Mouse (Mus musculus) forebrain, embryonic 14.5 days (tissue): ENCODE results near the gene Btbd2. TPM values are rescaled to one million over a fixed set of nuclear protein-coding genes. Genes with fewer than 3 reads are reported as not detected.

Experiments
- ATAC-seq: fragments of 200-750 bp; cut with Nextera tagmentation; 2 replicates; pipeline ENCODE4 v1.8.0; 2017; ENCODE audit warnings: mild to moderate bottlenecking, moderate library complexity
- DNase-seq: peaks from one replicate; pipeline ENCODE4 v3.0.0-alpha.2; 2015; ENCODE audit warnings: low spot score
- H3K27ac ChIP-seq: fragments of 300-500 bp; sonication (generic); 2 replicates; pipeline ENCODE4 v1.5.1; 2014; ENCODE audit warnings: low read depth, mild to moderate bottlenecking, control low read depth, low read length, moderate library complexity
- H3K27me3 ChIP-seq: fragments of 300-500 bp; sonication (generic); replicated peaks from 2 replicates; pipeline ENCODE4 v1.6.1; 2014; ENCODE audit warnings: low read length, control low read depth, mixed read lengths; ENCODE audit not compliant: control insufficient read depth, insufficient read depth
- H3K36me3 ChIP-seq: fragments of 300-500 bp; sonication (generic); 2 replicates; pipeline ENCODE4 v1.6.1; 2014; ENCODE audit warnings: low read length, control low read depth; ENCODE audit not compliant: control insufficient read depth, insufficient read depth
- H3K4me1 ChIP-seq: fragments of 300-500 bp; sonication (generic); 2 replicates; pipeline ENCODE4 v1.6.1; 2014; ENCODE audit warnings: antibody characterized with exemption, low read length, control low read depth; ENCODE audit not compliant: control insufficient read depth, insufficient read depth
- H3K4me2 ChIP-seq: fragments of 300-500 bp; sonication (generic); 2 replicates; pipeline ENCODE4 v1.6.1; 2014; ENCODE audit warnings: mild to moderate bottlenecking, control low read depth, low read length
- H3K4me3 ChIP-seq: fragments of 300-500 bp; sonication (generic); 2 replicates; pipeline ENCODE4 v1.5.1; 2014; ENCODE audit warnings: low read depth, low read length, control low read depth
- H3K9ac ChIP-seq: fragments of 300-500 bp; sonication (generic); 2 replicates; pipeline ENCODE4 v1.6.1; 2014; ENCODE audit warnings: mild to moderate bottlenecking, low read length, control low read depth, moderate library complexity
- H3K9me3 ChIP-seq: fragments of 300-500 bp; sonication (generic); replicated peaks from 2 replicates; pipeline ENCODE4 v1.6.1; 2016; ENCODE audit warnings: low read length, control low read depth, mixed read lengths; ENCODE audit not compliant: control insufficient read depth
- WGBS: fragments of 180-500 bp; shearing (Covaris S2); extraction: QIAGEN DNeasy Blood & Tissue Kit; methylation state at CpG from one replicate; pipeline ENCODE4 v1.1.7; 2014; 5-methylcytosine and 5-hydroxymethylcytosine counted together
- polyA plus RNA-seq: library from polyadenylated mRNA; unstranded; fragments of >200 nt; fragmentation: Nextera tagmentation; extraction: Ambion mirVana; gene quantifications from 2 replicates; pipeline ENCODE4 v1.2.1, GENCODE M21; 2014

The Btbd2 gene
- 42.6 and 52.2 TPM in 2 replicates for polyA plus RNA-seq

DNA sequence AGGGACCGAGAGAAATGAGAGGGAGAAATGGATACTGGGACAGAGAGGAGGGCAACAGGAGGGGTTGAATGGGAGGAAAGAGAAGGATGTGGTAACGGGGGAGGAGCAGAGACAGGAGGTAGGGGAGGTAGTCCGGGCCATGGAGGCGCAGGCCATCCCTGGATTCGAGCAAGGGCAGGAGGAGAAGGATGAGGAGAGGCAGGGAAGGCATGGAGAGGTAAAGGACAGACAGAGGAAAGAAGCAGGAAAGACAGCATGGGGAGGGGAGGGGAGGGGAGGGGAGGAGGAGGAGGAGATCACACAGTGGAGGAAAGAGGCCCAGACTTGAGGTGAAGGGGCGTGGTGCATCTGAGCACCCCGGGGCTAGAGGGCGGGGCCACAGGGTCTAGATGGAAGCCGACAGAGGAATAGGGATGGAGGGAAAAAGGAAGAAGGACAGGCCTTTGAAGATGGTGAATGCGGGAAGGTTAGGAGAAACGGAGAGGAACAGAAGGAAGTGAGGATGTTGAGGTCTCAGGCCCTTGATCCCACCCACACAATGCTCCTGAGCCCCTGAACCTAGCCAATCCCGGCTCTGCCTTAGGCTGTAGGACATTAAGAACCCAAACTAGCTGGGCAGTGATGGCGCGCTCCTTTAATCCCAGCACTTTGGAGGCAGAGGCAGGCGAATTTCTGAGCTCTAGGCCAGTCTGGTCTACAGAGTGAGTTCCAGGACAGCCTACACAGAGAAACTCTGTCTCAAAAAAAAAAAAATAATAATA, at the start of gene Btbd2:
TSS of gene Btbd2 (minus strand) at position 209 of the 761 bp plus-strand sequence.
- 23% methylated on average over 15 of the region's 15 CpGs for WGBS
- Histone ChIP-seq H3K36me3 (peaks cover 3% of the 10 kb centered on the region; the same call in 1 of the 2 replicates), H3K4me1 (peaks cover 8% of the 10 kb centered on the region), H3K4me2 (peak within 1 kb of the TSS; percentile 92), H3K9ac (peak within 1 kb of the TSS; percentile 96), H3K27me3 (no peaks in the 10 kb centered on the region), H3K9me3 (no peaks in the 10 kb centered on the region), H3K27ac (peak within 1 kb of the TSS; percentile 93), H3K4me3 (peak within 1 kb of the TSS; percentile 90)
- DNase-seq (no peak), ATAC-seq (peak; percentile 38; the same call in 1 of the 2 replicates)

DNA sequence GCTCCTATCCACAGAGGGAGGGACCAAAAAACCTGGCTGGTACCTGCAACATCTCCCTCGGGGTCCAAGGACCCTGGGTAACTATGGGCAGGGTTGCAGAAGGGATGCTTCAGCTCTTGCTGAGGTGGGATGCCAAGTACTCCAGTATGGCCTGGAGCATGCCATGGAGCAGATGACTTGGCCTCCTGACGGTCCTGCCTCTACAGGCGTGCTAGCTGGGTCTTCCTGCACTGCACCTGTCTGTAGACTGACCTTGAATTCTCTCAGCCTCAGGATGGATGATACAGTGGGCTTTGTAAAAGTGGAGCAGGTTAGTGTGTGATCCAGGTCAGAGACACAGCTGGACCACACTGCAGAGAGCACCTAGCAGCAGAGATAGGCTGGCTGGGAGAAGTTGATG, 48.6 kb upstream of the Btbd2 start:
- peaks cover 13% of the 10 kb centered on the region for H3K4me1 ChIP-seq
- no peak overlapping the region for H3K9ac ChIP-seq
- no peak overlapping the region for H3K4me2 ChIP-seq
- DNase-seq, result no peak
- no peak overlapping the region for H3K27ac ChIP-seq
- 83% methylated on average over 3 of the region's 3 CpGs for WGBS
- no peaks in the 10 kb centered on the region for H3K27me3 ChIP-seq
- no peak for ATAC-seq
- H3K4me3 ChIP-seq, result no peak overlapping the region
- no peaks in the 10 kb centered on the region for H3K9me3 ChIP-seq
- peaks cover 52% of the 10 kb centered on the region for H3K36me3 ChIP-seq

DNA sequence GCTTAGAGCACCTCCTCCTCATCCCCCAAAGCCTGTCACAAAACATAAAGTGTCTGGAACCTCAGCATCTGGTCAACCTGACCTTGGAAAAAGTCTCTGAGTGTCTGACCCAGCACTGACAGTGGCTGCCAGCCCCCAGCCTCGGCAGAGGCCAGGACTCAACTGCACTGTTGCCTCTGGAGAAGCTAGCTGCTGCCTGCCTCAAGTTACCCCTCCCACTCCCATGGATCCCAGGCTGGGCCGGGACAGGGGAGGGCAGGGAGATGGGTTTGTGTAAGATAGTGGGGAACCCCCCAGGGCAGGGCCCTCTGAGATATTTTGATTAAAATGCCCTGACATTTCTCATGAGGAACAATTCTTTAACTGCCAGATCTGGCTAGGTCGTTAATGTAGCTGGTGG, 48.2 kb upstream of the Btbd2 start:
- Histone ChIP-seq H3K9me3 (no peaks in the 10 kb centered on the region), H3K4me3 (no peak overlapping the region), H3K4me1 (peaks cover 13% of the 10 kb centered on the region), H3K27me3 (no peaks in the 10 kb centered on the region), H3K4me2 (no peak overlapping the region), H3K27ac (no peak overlapping the region), H3K36me3 (peaks cover 47% of the 10 kb centered on the region), H3K9ac (no peak overlapping the region)
- no peak for DNase-seq
- no peak for ATAC-seq
- WGBS, result 67% methylated on average over 3 of the region's 3 CpGs

DNA sequence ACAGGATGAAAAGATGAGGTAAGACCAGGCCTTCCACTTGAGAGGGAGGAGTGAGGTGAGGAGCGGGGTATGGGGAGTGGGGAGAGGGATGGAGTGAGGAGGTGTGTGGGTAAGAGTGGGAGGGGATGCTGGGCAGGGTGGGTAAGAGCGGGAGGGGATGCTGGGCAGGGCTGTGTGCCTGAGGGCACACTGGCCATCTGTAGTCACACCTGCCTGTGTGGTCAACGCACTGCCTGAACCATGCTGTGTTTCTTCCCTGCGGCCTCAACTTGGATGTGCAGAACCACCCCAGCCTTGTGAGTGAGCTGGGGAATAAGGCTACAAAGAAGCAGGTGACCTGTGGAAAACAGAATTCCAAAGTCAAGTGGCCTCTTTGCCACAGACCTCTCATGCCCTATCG, 47.5 kb upstream of the Btbd2 start:
- Histone ChIP-seq H3K4me2 (no peak overlapping the region), H3K4me1 (peaks cover 13% of the 10 kb centered on the region), H3K27ac (no peak overlapping the region), H3K9ac (no peak overlapping the region), H3K4me3 (no peak overlapping the region), H3K9me3 (no peaks in the 10 kb centered on the region), H3K36me3 (peaks cover 41% of the 10 kb centered on the region), H3K27me3 (no peaks in the 10 kb centered on the region)
- 85% methylated on average over 5 of the region's 5 CpGs for WGBS
- ATAC-seq, result no peak
- no peak for DNase-seq

DNA sequence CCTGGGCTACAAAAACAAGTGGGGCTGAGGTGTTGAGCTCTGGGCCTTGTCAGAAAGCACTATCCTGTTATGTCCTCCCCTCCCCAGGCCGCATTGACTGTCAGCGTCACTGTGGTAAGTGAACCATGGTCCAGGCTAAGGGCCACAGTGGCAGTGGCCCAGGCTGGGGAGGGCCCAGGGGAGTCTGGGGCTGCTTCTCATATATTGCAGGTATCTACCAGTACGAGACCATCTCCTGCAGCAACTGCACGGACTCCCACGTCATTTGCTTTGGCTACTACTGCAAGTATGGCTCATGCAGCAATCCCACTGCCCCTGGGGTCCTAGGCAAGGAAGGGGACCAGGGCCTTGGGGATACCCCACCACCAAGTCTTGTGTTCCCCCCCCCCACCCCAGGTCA, 46.8 kb upstream of the Btbd2 start:
- peak overlapping the region; percentile 62 for H3K9ac ChIP-seq

DNA sequence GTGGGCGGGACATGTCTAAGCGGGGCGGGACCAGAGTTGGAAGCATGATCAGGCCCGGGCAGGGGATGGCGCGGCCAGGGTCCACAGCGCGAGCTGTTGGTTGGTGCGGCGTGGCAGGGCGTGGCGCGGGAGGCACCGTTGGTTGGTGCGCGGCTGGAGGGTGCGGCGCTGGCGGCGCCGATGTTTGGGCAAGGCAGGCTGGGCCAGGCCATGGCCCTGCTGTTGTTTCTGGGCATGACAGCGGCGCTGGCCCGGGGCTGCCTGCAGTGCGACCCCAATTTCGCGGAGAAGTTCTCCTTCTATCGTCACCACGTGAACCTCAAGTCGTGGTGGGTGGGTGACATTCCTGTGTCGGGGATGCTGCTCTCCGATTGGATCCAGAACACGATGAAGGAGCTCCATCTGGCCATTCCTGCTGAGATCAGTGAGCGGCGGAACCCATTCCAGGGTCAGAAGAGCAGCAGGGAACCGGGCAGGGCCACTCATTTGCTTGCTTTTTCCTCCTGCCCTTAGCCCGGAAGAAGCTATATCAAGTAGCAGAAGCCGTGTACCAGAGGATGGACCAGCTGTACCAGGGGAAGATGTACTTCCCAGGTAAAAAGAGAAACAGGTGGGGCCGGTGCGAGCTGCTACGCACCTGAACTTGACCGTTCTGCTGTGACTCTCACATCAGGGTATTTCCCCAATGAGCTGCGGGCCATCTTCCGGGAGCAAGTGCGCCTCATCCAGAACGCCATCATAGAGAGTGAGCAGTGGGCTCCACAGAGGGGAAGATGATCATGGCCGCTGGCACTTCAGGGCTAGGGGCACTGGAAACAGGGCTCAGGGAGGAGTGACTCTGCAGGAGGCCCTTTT, 45.9 kb upstream of the Btbd2 start:
- peak overlapping the region; percentile 79 for H3K4me2 ChIP-seq
- H3K27ac ChIP-seq, result peak overlapping the region; percentile 84
- ATAC-seq (peak; percentile 86), DNase-seq (peak; percentile 92)
- 4% methylated on average over 47 of the region's 47 CpGs for WGBS
- peaks cover 13% of the 10 kb centered on the region for H3K4me1 ChIP-seq
- H3K9ac ChIP-seq, result peak overlapping the region; percentile 62
- H3K27me3 ChIP-seq, result no peaks in the 10 kb centered on the region
- no peaks in the 10 kb centered on the region for H3K9me3 ChIP-seq
- H3K4me3 ChIP-seq, result peak overlapping the region; percentile 69
- peaks cover 25% of the 10 kb centered on the region for H3K36me3 ChIP-seq

More for the DNA sequence above, 46.8 kb upstream of the Btbd2 start:
- Histone ChIP-seq H3K9me3 (no peaks in the 10 kb centered on the region), H3K36me3 (peaks cover 33% of the 10 kb centered on the region), H3K27me3 (no peaks in the 10 kb centered on the region), H3K4me1 (peaks cover 13% of the 10 kb centered on the region), H3K27ac (no peak overlapping the region), H3K4me3 (no peak overlapping the region), H3K4me2 (peak overlapping the region; percentile 79)
- 83% methylated on average over 5 of the region's 5 CpGs for WGBS
- ATAC-seq (no peak), DNase-seq (no peak)

DNA sequence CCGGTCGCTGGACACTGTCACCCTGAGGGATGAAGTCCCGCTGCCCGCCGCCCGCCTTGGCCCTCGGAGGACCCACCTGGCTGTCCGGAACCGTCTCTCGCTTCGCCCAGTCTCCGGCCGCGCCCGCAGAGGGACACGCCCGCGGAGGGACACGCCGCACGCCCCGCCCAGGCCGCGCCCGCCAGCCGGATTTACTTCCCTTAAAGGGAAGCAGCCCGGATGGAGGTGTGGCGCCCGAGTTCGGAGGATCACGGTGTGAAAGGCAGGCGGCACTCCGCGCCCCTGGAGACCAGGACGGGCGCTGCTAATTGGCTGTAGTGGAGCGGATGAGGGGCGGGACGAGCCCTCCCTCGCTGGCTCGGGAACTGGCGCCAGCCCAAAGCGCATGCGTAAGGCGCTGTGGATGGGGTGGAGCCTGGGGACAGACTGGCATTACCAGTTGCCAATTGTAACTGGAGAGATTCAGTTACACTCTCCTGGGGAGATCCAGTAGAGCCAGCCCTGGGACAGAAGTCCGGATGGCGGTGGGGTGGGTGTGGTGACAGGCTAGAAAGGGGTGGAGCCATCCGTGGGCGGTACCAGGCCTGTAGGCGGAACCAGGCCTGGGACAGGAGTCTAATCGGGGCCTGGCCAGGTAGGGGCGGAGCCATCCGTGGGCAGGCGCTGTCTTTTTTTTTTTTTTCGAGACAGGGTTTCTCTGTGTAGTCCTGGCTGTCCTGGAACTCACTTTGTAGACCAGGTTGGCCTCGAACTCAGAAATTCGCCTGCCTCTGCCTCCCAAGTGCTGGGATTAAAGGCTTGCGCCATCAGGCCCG, 45.1 kb upstream of the Btbd2 start, which contains the start of the genes Mob3a and Izumo4:
TSS of gene Mob3a (minus strand) at position 257 of the 815 bp plus-strand sequence.
TSS of gene Izumo4 (plus strand) at position 464 of the 815 bp plus-strand sequence.
- peak within 1 kb of the TSS; percentile 79 for H3K4me2 ChIP-seq
- H3K4me1 ChIP-seq, result peaks cover 13% of the 10 kb centered on the region
- H3K9me3 ChIP-seq, result no peaks in the 10 kb centered on the region
- under 1% methylated on average over 57 of the region's 59 CpGs for WGBS
- H3K27me3 ChIP-seq, result no peaks in the 10 kb centered on the region
- DNase-seq, result peak; percentile 99
- H3K4me3 ChIP-seq, result peak within 1 kb of the TSS; percentile 69
- H3K9ac ChIP-seq, result peak within 1 kb of the TSS; percentile 77
- peak within 1 kb of the TSS; percentile 84 for H3K27ac ChIP-seq
- peak; percentile 97 for ATAC-seq
- peaks cover 16% of the 10 kb centered on the region for H3K36me3 ChIP-seq

DNA sequence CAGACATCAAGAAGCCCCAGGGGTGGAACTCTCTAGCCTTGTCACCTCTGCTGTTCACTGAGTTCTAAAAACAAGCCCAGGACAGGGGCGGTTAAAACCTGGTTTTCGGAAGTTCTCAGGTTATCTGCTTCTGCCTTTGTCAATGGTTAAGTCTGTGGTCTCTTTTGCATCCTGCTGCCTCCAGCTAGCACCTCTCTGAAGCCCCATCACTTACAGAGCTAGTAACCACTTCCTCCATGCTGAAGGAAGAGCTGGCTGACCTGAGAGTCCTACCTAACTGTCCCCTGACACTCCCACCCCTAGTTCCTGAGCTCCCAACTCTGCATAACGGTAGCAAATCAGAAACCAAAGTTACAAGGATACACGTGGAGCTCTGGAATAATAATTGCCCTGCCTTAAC, 43.9 kb upstream of the Btbd2 start:
- ATAC-seq (no peak), DNase-seq (no peak)
- H3K27me3 ChIP-seq, result no peaks in the 10 kb centered on the region
- peak overlapping the region; percentile 79 for H3K4me2 ChIP-seq
- H3K9ac ChIP-seq, result peak overlapping the region; percentile 77
- H3K9me3 ChIP-seq, result no peaks in the 10 kb centered on the region
- H3K4me3 ChIP-seq, result peak overlapping the region; percentile 69
- H3K27ac ChIP-seq, result no peak overlapping the region
- 41% methylated on average over 4 of the region's 4 CpGs for WGBS
- peaks cover 4% of the 10 kb centered on the region for H3K36me3 ChIP-seq
- H3K4me1 ChIP-seq, result peaks cover 13% of the 10 kb centered on the region
